Mouse (Mus musculus) heart, postnatal 14 days (tissue): ENCODE measurements around the gene Eml2. TPM values are rescaled to one million over a fixed set of nuclear protein-coding genes. Genes with fewer than 3 reads are reported as not detected.

ENCODE experiments used
- DNase-seq, 2 experiments: peaks; one replicate each; pipeline ENCODE4 v3.0.0; 2021 to 2022
- intact Hi-C: fragments of 180-260 bp; cut with DNase I; formaldehyde crosslinking; loops from one replicate; pipeline ENCODE4 v1.15.1; 2025
- total RNA-seq, 2 experiments: library from RNA; stranded (reverse); gene quantifications; 2 replicates each; pipeline ENCODE4 v1.2.3; 2021

Eml2 gene
- total RNA-seq, 2 experiments from 2014 or later: 37.9 to 43.0 TPM

- intact Hi-C loops: no loop called here
- no peak for DNase-seq
These were observed 8.5 kb downstream of the Eml2 start for GRCm38 (mm10) chr7:19184758-19185157.

GRCm38 (mm10) chr7:19194676-19195075, 18.5 kb downstream of the Eml2 start:
- DNase-seq: no peak
- intact Hi-C loops: no loop called here

DNA sequence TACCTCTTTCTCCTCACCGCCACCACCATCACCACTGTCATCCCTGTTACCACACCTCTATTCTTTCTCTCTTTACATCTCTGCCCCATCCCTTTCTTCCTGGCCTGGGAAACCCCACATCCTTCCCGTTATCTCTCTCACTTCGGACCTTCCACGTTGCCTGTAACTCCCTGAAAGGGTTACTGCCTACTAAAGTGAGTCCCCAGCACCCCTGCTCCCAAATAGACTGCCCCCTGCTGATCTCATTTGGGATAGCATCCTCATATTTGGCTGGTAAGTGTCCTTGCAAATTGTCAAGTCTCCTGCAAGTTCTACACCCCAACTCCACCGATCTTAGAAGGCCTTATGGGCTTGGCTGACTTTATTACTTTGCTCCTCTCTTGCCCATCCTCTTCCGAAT, 20.5 kb downstream of the Eml2 start:
- intact Hi-C loops: loop anchor here (1.0 kb wide), 1 partner anchor 19 kb away; no protein-coding TSS in a partner anchor
- peak in 1 of 2 experiments; percentile 66 for DNase-seq

- intact Hi-C loops: loop anchor here (1.0 kb wide), 1 partner anchor 21 kb away; no protein-coding TSS in a partner anchor
These were observed 21.8 kb downstream of the Eml2 start for GRCm38 (mm10) chr7:19197985-19198384.

DNA sequence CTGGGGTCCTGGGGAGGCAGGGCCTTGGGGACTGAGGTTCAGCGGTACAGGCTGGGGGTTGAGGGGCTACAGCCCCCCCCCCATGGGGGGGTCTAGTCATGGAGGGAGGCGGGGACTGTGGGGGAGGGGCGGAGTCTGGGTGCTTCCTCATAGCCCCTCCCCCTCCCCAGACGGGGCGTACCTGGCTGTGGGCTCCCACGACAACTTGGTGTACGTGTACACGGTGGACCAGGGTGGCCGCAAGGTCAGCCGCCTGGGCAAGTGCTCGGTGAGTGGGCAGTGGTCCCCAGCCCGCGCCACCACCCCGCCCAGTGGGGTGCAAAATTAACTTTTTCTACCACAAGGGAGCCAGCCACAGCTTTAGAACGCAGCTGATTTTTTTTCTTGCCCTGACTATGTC, 25.4 kb downstream of the Eml2 start:
- DNase-seq: no peak
- intact Hi-C loops: loop anchor here (10.0 kb wide), 1 partner anchor 137 kb away; no protein-coding TSS in a partner anchor

More at GRCm38 (mm10) chr7:19197985-19198384, 21.8 kb downstream of the Eml2 start:
- peak in 1 of 2 experiments; percentile 49 for DNase-seq

GRCm38 (mm10) chr7:19202065-19202850, 26.0 kb downstream of the Eml2 start:
- DNase-seq: no peak
- intact Hi-C loops: loop anchor here (10.0 kb wide), 1 partner anchor 137 kb away; no protein-coding TSS in a partner anchor

- intact Hi-C loops: loop anchor here (2.0 to 10.0 kb wide), 3 partner anchors 30 to 144 kb away; no protein-coding TSS in a partner anchor
- DNase-seq: no peak
These were observed 32.1 kb downstream of the Eml2 start for GRCm38 (mm10) chr7:19208201-19208910.

DNA sequence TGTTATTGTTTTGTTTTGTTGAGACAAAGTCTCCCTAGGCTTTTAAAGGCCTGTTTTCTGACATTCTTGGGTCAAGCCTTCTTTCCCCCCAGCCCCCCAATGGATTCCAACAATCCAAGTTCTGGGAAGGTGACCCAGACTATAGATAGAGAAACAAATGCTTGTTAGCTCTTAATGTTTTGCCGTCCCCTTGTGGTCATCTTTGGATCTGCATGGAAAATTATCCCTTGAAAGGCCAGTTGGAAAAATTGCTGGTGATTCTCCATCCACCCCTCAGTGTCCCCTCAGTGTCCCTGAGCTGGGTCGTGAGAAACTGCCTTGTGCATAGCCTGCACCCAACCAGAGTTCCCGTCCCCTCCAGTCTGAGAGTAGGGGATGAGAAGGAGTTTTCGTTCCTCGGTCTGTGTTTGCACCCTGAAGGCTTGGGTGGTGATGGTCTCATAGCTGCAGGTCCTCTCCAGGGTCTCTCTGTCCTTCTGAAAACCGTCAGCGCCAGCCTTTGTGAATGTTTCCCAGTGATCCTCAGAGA, 32.8 kb downstream of the Eml2 start:
- peak; percentile 57 to 73 for DNase-seq
- intact Hi-C loops: loop anchor here (2.0 to 10.0 kb wide), 3 partner anchors 30 to 144 kb away; no protein-coding TSS in a partner anchor

DNA sequence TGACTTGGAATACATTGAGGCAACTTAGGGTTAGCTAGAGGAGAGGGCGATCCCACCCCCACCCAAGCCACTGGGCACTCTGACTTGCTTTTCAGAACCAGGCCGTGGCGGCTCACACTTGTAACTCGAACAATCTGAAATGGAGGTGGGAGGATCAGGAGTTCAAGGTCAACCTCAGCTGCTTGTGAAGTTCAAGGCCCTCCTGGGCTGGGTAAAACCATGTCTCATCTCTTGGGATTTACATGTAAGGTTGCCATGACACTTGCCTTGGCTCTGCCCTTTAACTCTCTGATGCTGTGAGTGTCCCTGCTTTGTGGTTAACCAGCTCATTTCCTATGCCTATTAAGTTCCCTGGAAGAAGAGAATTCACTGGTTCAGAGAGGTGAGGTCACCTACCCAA, 33.3 kb downstream of the Eml2 start:
- no peak for DNase-seq
- intact Hi-C loops: loop anchor here (2.0 to 10.0 kb wide), 3 partner anchors 31 to 145 kb away; no protein-coding TSS in a partner anchor

DNA sequence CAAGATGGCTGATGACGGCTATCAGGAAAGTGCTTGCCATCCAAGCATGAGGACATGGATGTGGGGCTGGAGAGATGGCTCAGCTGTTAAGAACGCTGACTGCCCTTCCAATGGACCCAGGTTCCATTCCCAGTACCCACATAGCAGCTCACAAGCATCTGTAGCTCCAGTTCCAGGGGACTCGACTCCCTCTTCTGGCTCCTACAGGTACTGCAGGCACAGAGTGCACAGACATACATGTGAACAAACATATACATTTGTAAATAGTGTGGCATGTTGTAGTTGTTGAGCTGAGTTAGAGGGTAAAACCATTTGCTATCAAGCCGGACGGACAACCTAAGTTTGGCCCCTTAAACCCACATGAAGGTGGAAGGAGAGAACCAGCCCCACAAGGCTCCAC, 33.8 kb downstream of the Eml2 start:
- no peak for DNase-seq
- intact Hi-C loops: no loop called here

DNA sequence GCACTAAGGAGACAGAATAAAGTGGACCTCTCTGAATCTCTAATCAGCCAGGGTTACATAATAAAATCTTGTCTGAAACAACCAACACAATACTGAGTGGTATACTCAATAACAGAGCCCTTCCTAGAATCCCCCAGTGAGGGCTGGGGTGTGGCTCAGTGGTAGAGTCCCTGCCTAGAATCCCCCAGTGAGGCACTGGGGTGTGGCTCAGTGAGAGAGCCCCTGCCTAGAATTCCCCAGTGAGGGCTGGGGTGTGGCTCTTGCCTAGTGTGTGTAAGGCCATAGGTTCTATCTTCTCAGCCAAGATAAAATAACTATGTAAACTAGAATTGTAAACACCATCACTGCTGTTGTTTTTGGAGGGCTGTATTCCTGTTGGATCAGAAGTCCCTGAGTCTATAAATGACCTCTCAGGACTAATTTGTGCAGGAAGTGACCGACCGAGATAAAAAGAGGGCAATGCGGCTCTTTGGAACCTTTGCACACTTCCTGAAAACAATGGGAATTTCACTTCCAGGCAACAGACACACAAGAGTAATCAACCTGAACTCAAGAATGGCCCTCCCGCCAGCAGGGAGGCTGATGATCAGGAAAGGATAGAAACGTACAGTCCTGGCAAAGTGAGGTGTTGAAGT, 34.9 kb downstream of the Eml2 start:
- intact Hi-C loops: no loop called here
- no peak for DNase-seq

- intact Hi-C loops: no loop called here
- DNase-seq: peak; percentile 68 to 71
These were observed 36.0 kb downstream of the Eml2 start, which contains the start of gene Gpr4 for GRCm38 (mm10) chr7:19211996-19212755. TSS of gene Gpr4 (plus strand) at chr7:19212538.

GRCm38 (mm10) chr7:19213385-19213784, 37.2 kb downstream of the Eml2 start:
- DNase-seq: no peak
- intact Hi-C loops: no loop called here

DNA sequence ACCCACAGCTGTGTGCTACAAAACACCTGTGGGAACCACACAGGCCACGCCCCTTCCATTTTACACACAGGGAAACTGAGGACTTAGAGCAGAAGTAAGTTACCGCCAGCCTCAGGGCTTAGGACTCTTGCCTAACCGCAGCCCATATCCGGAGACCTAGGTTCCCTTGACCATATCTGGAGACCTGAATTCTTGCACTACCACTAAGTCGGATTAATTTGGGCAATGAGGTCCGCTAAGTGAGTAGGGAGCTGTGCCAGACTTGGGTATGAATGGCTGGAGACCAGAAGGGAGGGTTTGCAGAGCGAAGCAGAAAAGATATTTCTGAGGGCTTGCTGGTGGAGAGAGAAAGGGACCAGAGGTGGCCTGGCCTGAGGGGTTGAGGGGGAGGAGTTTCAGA, 38.1 kb downstream of the Eml2 start:
- DNase-seq: no peak
- intact Hi-C loops: no loop called here

- no peak for DNase-seq
- intact Hi-C loops: no loop called here
These were observed 38.7 kb downstream of the Eml2 start for GRCm38 (mm10) chr7:19214940-19215339.

GRCm38 (mm10) chr7:19217492-19217891, 41.3 kb downstream of the Eml2 start:
- intact Hi-C loops: no loop called here
- no peak for DNase-seq

GRCm38 (mm10) chr7:19217944-19218343, 41.7 kb downstream of the Eml2 start:
- intact Hi-C loops: no loop called here
- DNase-seq: no peak

DNA sequence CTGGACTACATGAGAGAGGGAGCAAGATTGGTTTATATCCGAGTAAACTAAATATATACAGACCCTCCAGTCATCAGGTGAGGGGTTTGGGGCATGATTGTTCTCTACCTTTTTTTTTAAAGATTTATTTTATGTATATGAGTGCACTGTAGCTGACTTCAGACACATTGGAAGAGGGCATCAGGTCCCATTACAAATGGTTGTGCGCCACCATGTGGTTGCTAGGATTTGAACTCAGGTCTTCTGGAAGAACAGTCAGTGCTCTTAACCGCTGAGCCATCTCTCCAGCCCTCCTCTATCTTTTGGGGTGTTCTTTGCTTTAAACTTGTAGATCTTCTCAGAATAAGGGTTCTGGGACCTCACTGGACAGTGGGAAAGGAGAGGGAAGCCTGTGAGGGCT, 43.8 kb downstream of the Eml2 start:
- DNase-seq: no peak
- intact Hi-C loops: no loop called here

DNA sequence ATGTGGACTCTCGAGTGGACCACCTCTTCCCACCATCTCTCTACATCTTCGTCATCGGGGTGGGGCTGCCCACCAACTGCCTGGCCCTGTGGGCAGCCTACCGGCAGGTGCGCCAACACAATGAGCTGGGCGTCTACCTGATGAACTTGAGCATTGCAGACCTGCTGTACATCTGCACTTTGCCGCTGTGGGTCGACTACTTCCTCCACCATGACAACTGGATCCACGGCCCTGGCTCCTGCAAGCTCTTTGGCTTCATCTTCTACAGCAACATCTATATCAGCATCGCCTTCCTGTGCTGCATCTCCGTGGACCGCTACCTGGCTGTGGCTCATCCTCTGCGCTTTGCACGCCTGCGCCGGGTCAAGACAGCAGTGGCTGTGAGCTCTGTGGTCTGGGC, 46.0 kb downstream of the Eml2 start:
- intact Hi-C loops: no loop called here
- DNase-seq: no peak

DNA sequence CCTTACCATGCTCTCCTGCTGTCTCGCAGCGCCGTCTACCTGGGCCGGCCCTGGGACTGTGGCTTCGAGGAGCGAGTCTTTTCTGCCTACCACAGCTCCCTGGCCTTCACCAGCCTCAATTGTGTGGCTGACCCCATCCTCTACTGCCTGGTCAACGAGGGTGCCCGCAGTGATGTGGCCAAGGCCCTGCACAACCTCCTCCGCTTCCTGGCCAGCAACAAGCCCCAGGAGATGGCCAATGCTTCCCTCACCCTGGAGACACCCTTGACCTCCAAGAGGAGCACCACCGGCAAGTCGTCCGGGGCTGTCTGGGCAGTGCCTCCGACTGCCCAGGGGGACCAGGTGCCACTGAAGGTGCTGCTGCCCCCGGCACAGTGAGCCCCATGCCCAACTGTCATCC, 46.7 kb downstream of the Eml2 start:
- intact Hi-C loops: no loop called here
- DNase-seq: no peak
